Comparison of ENCODE assay signal across 8 mouse cellular contexts in the genomic region with DNA sequence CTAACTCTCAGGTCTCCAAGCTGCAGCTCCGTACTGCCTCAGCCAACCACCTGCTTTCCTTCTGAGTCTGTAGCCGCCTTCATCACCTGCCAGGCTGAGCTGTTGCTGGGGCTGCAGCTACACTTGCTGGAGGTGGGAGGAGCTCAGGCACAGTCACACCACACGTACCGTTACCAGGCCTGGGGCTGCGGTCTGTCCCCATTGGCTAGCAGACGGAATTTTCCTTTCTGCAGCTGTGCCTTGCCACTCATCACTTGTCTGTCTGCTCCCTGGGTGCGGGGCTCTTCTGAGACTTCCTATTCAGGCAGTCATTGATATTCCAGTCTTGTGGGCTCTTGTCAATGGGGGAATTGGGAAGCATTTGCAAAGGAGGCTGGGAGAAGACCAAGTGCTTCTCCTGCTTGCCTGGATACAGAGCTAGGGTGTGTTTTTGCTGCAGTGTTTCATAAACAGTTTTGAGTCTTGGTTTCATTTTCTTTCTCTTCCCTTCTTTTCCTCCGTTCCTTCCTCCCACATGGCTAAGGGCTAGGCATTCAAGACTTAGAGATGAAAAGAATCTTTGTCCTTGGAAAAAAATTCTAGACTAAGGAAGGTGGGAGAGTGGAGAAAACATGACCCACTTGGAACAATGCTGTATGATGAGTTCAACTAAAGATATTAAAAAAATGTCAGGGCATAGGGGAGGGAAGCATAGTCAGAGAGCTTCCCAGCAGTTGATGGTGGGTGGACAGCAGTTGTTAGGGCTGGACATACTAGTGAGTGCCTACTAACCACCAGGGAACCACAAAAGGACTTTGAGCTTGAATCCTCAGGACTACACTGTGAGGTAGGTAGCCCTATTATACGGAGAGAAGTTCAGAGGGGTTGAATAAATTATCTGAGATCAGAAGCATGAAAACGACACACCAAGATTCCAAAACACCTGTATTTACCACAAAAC. TPM values are rescaled to one million over a fixed set of nuclear protein-coding genes. Genes with fewer than 3 reads are reported as not detected.
DNase-seq lines count a peak whose midpoint lies in the region; ATAC-seq and TF ChIP-seq lines count a peak whose summit lies in the region.

No protein-coding gene starts in this region.

- H3K4me1 ChIP-seq in kidney, adult 2 months (ENCODE audit: control insufficient read depth, insufficient read depth, low read length), result no peaks in the 10 kb centered on the region
- H3K4me1 ChIP-seq in kidney, embryonic 15.5 days, result no peaks in the 10 kb centered on the region
- peaks cover 33% of the 10 kb centered on the region for H3K4me1 ChIP-seq in hindbrain, postnatal 0 days (ENCODE audit: insufficient read depth, low read length)
- H3K4me1 ChIP-seq in liver, embryonic 13.5 days (replicated peaks), result no peaks in the 10 kb centered on the region
- H3K4me1 ChIP-seq in neural tube, embryonic 11.5 days (ENCODE audit: control insufficient read depth, insufficient read depth, low read length), result peaks cover 7% of the 10 kb centered on the region; the same call in 1 of the 2 replicates

- 23% methylated on average over 10 of the region's 10 CpGs for WGBS in kidney, adult 2 months
- WGBS in kidney, embryonic 15.5 days, result 25% methylated on average over 10 of the region's 10 CpGs
- WGBS in hindbrain, postnatal 0 days, result 10% methylated on average over 10 of the region's 10 CpGs
- 17% methylated on average over 10 of the region's 10 CpGs for WGBS in liver, embryonic 13.5 days (ENCODE audit: insufficient replicate concordance)
- WGBS in neural tube, embryonic 11.5 days, result 19% methylated on average over 10 of the region's 10 CpGs

- H3K36me3 ChIP-seq in kidney, adult 2 months (ENCODE audit: control insufficient read depth, insufficient read depth, low read length), result no peaks in the 10 kb centered on the region
- H3K36me3 ChIP-seq in kidney, embryonic 15.5 days, result no peaks in the 10 kb centered on the region
- no peaks in the 10 kb centered on the region for H3K36me3 ChIP-seq in hindbrain, postnatal 0 days (ENCODE audit: insufficient read depth, low read length)
- no peaks in the 10 kb centered on the region for H3K36me3 ChIP-seq in liver, embryonic 13.5 days
- no peaks in the 10 kb centered on the region for H3K36me3 ChIP-seq in neural tube, embryonic 11.5 days (ENCODE audit: control insufficient read depth, insufficient read depth, low read length)

- H3K4me2 ChIP-seq in kidney, embryonic 15.5 days, result no peak overlapping the region
- H3K4me2 ChIP-seq in hindbrain, postnatal 0 days (ENCODE audit: low read depth, low read length), result 0 out of 2 replicates have a peak overlapping the region, but pooled peaks have one; percentile 13
- peak overlapping the region; percentile 18; the same call in 1 of the 2 replicates for H3K4me2 ChIP-seq in liver, embryonic 13.5 days
- H3K4me2 ChIP-seq in neural tube, embryonic 11.5 days (ENCODE audit: low read depth), result no peak overlapping the region

- TF ChIP-seq CTCF in kidney, adult 2 months (conservative IDR thresholded peaks at IDR 0.05; ENCODE audit: insufficient read depth, insufficient read length, low read depth, low read length), result no peak
- no peak for TF ChIP-seq CTCF in hindbrain, postnatal 0 days (IDR thresholded peaks at IDR 0.05; ENCODE audit: low read depth)

- no peak overlapping the region for H3K27ac ChIP-seq in kidney, adult 2 months (ENCODE audit: insufficient read depth, low read depth, low read length)
- no peak overlapping the region for H3K27ac ChIP-seq in kidney, embryonic 15.5 days
- H3K27ac ChIP-seq in hindbrain, postnatal 0 days, result peak overlapping the region; percentile 84
- H3K27ac ChIP-seq in liver, embryonic 13.5 days, result no peak overlapping the region
- peak overlapping the region; percentile 62; the same call in 1 of the 2 replicates for H3K27ac ChIP-seq in neural tube, embryonic 11.5 days (ENCODE audit: low read depth, low read length)

- no peak overlapping the region for H3K9ac ChIP-seq in kidney, embryonic 15.5 days
- H3K9ac ChIP-seq in hindbrain, postnatal 0 days (replicated peaks; ENCODE audit: low read length), result no peak overlapping the region
- no peak overlapping the region for H3K9ac ChIP-seq in liver, embryonic 13.5 days
- no peak overlapping the region; the same call in 1 of the 2 replicates for H3K9ac ChIP-seq in neural tube, embryonic 11.5 days (ENCODE audit: low read length)

- no peak for TF ChIP-seq POLR2A in kidney, adult 2 months (IDR thresholded peaks at IDR 0.05; ENCODE audit: low read depth, low read length)

- H3K9me3 ChIP-seq in kidney, embryonic 15.5 days (replicated peaks), result no peaks in the 10 kb centered on the region
- H3K9me3 ChIP-seq in hindbrain, postnatal 0 days (ENCODE audit: low read length), result no peaks in the 10 kb centered on the region
- no peaks in the 10 kb centered on the region for H3K9me3 ChIP-seq in liver, embryonic 13.5 days (replicated peaks)
- no peaks in the 10 kb centered on the region for H3K9me3 ChIP-seq in neural tube, embryonic 11.5 days (ENCODE audit: control insufficient read depth, low read length)

- H3K27me3 ChIP-seq in kidney, adult 2 months (replicated peaks; ENCODE audit: control insufficient read depth, insufficient read depth, low read length), result no peaks in the 10 kb centered on the region; the same call in 1 of the 2 replicates
- H3K27me3 ChIP-seq in kidney, embryonic 15.5 days, result peaks cover 3% of the 10 kb centered on the region; the same call in 1 of the 2 replicates
- no peaks in the 10 kb centered on the region for H3K27me3 ChIP-seq in hindbrain, postnatal 0 days (ENCODE audit: insufficient read depth, low read length)
- H3K27me3 ChIP-seq in liver, embryonic 13.5 days, result no peaks in the 10 kb centered on the region
- H3K27me3 ChIP-seq in neural tube, embryonic 11.5 days (ENCODE audit: control insufficient read depth, insufficient read depth, low read length), result no peaks in the 10 kb centered on the region

- ATAC-seq in kidney, embryonic 15.5 days (replicated peaks; ENCODE audit: low FRiP score), result no peak
- ATAC-seq in frontal cortex, adult (ENCODE audit: low TSS enrichment), result peak; percentile 79
- ATAC-seq in hindbrain, postnatal 0 days, result peak; percentile 94
- ATAC-seq in liver, embryonic 13.5 days (ENCODE audit: low read depth), result no peak
- peak; percentile 93 for ATAC-seq in neural tube, embryonic 11.5 days (ENCODE audit: insufficient read depth, low FRiP score, low TSS enrichment)

- peak; percentile 2 for DNase-seq in kidney, adult 2 months
- DNase-seq in cerebellum, adult 18-20 months, result peak; percentile 35 to 42
- peak; percentile 89 for DNase-seq in hindbrain, postnatal 0 days (ENCODE audit: low spot score)
- DNase-seq in liver, embryonic 13.5 days, result no peak
- peak; percentile 83 for DNase-seq in neural tube, embryonic 11.5 days (ENCODE audit: low spot score)
- no peak for DNase-seq in spleen, adult 18-20 months

- H3K4me3 ChIP-seq in kidney, adult 2 months (ENCODE audit: insufficient read depth, low read depth, low read length), result peak overlapping the region; percentile 6; the same call in 1 of the 2 replicates
- no peak overlapping the region for H3K4me3 ChIP-seq in kidney, embryonic 15.5 days (replicated peaks)
- H3K4me3 ChIP-seq in hindbrain, postnatal 0 days (ENCODE audit: low read length), result no peak overlapping the region
- no peak overlapping the region for H3K4me3 ChIP-seq in liver, embryonic 13.5 days (replicated peaks)
- H3K4me3 ChIP-seq in neural tube, embryonic 11.5 days (ENCODE audit: low read depth, low read length), result no peak overlapping the region

RNA-seq across cellular contexts. Expression of gene Syn2, which starts 11.2 kb away (rescaled TPM):
- 10.2 and 11.9 TPM in 2 replicates for polyA plus RNA-seq in kidney, adult 2 months (2012; rRNA removed)
- 1.8 and 3.5 TPM in 2 replicates for polyA plus RNA-seq in kidney, embryonic 15.5 days (2015; fragmentation: Nextera tagmentation; extraction: Ambion mirVana)
- 128 and 129 TPM in 2 replicates for total RNA-seq in hindbrain, postnatal 0 days (2014; rRNA removed)
- 90.2 and 94.7 TPM in 2 replicates for polyA plus RNA-seq in hindbrain, postnatal 0 days (2015; fragmentation: Nextera tagmentation; extraction: Ambion mirVana)
- 0.08 and 0.09 TPM in 2 replicates for polyA plus RNA-seq in liver, embryonic 13.5 days (2015; fragmentation: Nextera tagmentation; extraction: Ambion mirVana)
- polyA plus RNA-seq in neural tube, embryonic 11.5 days (2014; fragmentation: Nextera tagmentation; extraction: Ambion mirVana), result 5.5 and 8.2 TPM in 2 replicates

Comparison
In these comparisons a context has a peak if more than half of its experiments do, and no peak if none do; other contexts are left out.
1. DNase-seq: peak in kidney, adult 2 months (single experiment), cerebellum, adult 18-20 months (2 of 2), hindbrain, postnatal 0 days (single experiment) and neural tube, embryonic 11.5 days (single experiment); none in liver, embryonic 13.5 days (single experiment) and spleen, adult 18-20 months (0 of 2).
2. H3K27ac ChIP-seq: peak in hindbrain, postnatal 0 days (single experiment) and neural tube, embryonic 11.5 days (single experiment); none in kidney, adult 2 months (single experiment), kidney, embryonic 15.5 days (single experiment) and liver, embryonic 13.5 days (single experiment).
3. ATAC-seq: peak in frontal cortex, adult (single experiment), hindbrain, postnatal 0 days (single experiment) and neural tube, embryonic 11.5 days (single experiment); none in kidney, embryonic 15.5 days (single experiment) and liver, embryonic 13.5 days (single experiment).
4. H3K4me2 ChIP-seq: peak in hindbrain, postnatal 0 days (single experiment) and liver, embryonic 13.5 days (single experiment); none in kidney, embryonic 15.5 days (single experiment) and neural tube, embryonic 11.5 days (single experiment).